In the genomic region with DNA sequence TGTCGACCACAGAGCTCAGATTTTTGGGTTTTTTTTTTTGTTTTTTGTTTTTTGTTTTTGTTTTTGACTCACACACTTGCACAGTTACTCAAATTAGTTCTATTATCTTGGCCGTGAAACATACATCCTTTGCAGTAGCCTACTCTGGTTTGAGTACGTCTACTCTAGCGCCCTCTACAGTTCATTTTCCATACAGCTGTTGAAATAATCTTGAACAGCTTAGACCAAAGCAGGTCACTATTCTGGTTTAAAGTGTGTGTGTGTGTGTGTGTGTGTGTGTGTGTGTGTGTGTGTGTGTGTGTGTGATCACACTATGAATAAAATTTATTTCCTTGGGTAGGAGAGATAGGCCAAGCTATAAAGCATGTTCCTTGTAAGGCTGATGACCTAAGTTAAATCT, we compare ENCODE assay signal across 8 mouse cellular contexts. TPM values are rescaled to one million over a fixed set of nuclear protein-coding genes. Genes with fewer than 3 reads are reported as not detected.
A peak's percentile ranks its signal among the peaks of the same experiment; 100 is the strongest.
DNase-seq lines count a peak whose midpoint lies in the region; ATAC-seq and TF ChIP-seq lines count a peak whose summit lies in the region.

No protein-coding gene starts in this region.

- peaks cover 1% of the 10 kb centered on the region; the same call in 1 of the 2 replicates for H3K4me1 ChIP-seq in heart, adult 2 months (ENCODE audit: control insufficient read depth, insufficient read depth, low read length)
- H3K4me1 ChIP-seq in midbrain, embryonic 11.5 days (ENCODE audit: control insufficient read depth, insufficient read depth, low read length) = peaks cover 6% of the 10 kb centered on the region; the same call in 1 of the 2 replicates
- H3K4me1 ChIP-seq in midbrain, embryonic 13.5 days (replicated peaks) = peaks cover 5% of the 10 kb centered on the region

- H3K79me2 ChIP-seq in heart, adult 2 months (replicated peaks; ENCODE audit: control insufficient read depth, insufficient read depth, low read length) = no peaks in the 10 kb centered on the region

- no peak for TF ChIP-seq EP300 in heart, adult 2 months (IDR thresholded peaks at IDR 0.05; ENCODE audit: insufficient read depth, low read depth, low read length)

- WGBS in heart, adult 2 months = 25% methylated on average over 4 of the region's 4 CpGs
- 38% methylated on average over 4 of the region's 4 CpGs for WGBS in midbrain, embryonic 11.5 days
- 39% methylated on average over 4 of the region's 4 CpGs for WGBS in midbrain, embryonic 13.5 days

- H3K9ac ChIP-seq in heart, adult 2 months (ENCODE audit: low read depth, low read length) = no peak overlapping the region
- no peak overlapping the region for H3K9ac ChIP-seq in midbrain, embryonic 11.5 days (ENCODE audit: low read length)
- no peak overlapping the region for H3K9ac ChIP-seq in midbrain, embryonic 13.5 days (replicated peaks)

- no peaks in the 10 kb centered on the region for H3K36me3 ChIP-seq in heart, adult 2 months (ENCODE audit: control insufficient read depth, insufficient read depth, low read length)
- no peaks in the 10 kb centered on the region for H3K36me3 ChIP-seq in midbrain, embryonic 11.5 days (ENCODE audit: control insufficient read depth, insufficient read depth, low read length)
- no peaks in the 10 kb centered on the region for H3K36me3 ChIP-seq in midbrain, embryonic 13.5 days

- H3K4me3 ChIP-seq in heart, adult 2 months = no peak overlapping the region
- H3K4me3 ChIP-seq in midbrain, embryonic 11.5 days (ENCODE audit: low read depth, low read length) = no peak overlapping the region
- H3K4me3 ChIP-seq in midbrain, embryonic 13.5 days (replicated peaks) = no peak overlapping the region

- no peaks in the 10 kb centered on the region for H3K9me3 ChIP-seq in midbrain, embryonic 11.5 days (ENCODE audit: control insufficient read depth, low read length)
- H3K9me3 ChIP-seq in midbrain, embryonic 13.5 days = no peaks in the 10 kb centered on the region

- H3K4me2 ChIP-seq in midbrain, embryonic 11.5 days = no peak overlapping the region
- H3K4me2 ChIP-seq in midbrain, embryonic 13.5 days (replicated peaks) = no peak overlapping the region

- H3K27me3 ChIP-seq in heart, adult 2 months (ENCODE audit: control insufficient read depth, insufficient read depth, low read length) = no peaks in the 10 kb centered on the region
- H3K27me3 ChIP-seq in midbrain, embryonic 11.5 days (ENCODE audit: control insufficient read depth, insufficient read depth, low read length) = no peaks in the 10 kb centered on the region; the same call in 1 of the 2 replicates
- H3K27me3 ChIP-seq in midbrain, embryonic 13.5 days = peaks cover 25% of the 10 kb centered on the region

- DNase-seq in heart, adult 2 months = no peak
- DNase-seq in heart, postnatal 10 days = no peak
- peak; percentile 78 for DNase-seq in midbrain, embryonic 11.5 days (ENCODE audit: low spot score, missing footprints)
- peak; percentile 47 for DNase-seq in R1 (ENCODE audit: low read depth, low spot score)
- DNase-seq in naive thymus-derived CD4-positive, alpha-beta T cell, adult 2 months (ENCODE audit: low read depth) = peak; percentile 29
- DNase-seq in adrenal gland, postnatal 36 days = no peak
- DNase-seq in right cerebral cortex, postnatal 10 days (ENCODE audit: low spot score in 2 of 2) = no peak

- TF ChIP-seq CTCF in heart, adult 2 months (IDR thresholded peaks at IDR 0.05) = peak; percentile 41

- no peak overlapping the region for H3K27ac ChIP-seq in heart, adult 2 months
- H3K27ac ChIP-seq in midbrain, embryonic 11.5 days (ENCODE audit: low read depth, low read length) = no peak overlapping the region
- no peak overlapping the region for H3K27ac ChIP-seq in midbrain, embryonic 13.5 days

- TF ChIP-seq POLR2A in heart, adult 2 months (IDR thresholded peaks at IDR 0.05; ENCODE audit: insufficient read depth, low read depth, low read length) = no peak

- no peak for ATAC-seq in midbrain, embryonic 11.5 days (ENCODE audit: low FRiP score)
- no peak for ATAC-seq in midbrain, embryonic 13.5 days

- intact Hi-C loops in heart, adult 2 months (cut with DNase I) = no loop called here
- intact Hi-C loops in heart, postnatal 10 days (cut with DNase I) = no loop called here

RNA-seq across cellular contexts. Expression of a gene that starts 5.6 kb away (rescaled TPM):
- 1 to 10 TPM; 2.2 to 3.1 TPM for total RNA-seq in heart, adult 2 months (2021)
- 2.0 and 2.9 TPM in 2 replicates for polyA plus RNA-seq in heart, adult 2 months (2012; rRNA removed)
- total RNA-seq in heart, postnatal 10 days (2021) = 10 to 100 TPM in 1 of 2 experiments, 1 to 10 TPM in 1; 9.8 to 10.8 TPM
- 3.3 and 3.8 TPM in 2 replicates for polyA plus RNA-seq in midbrain, embryonic 11.5 days (2014; fragmentation: Nextera tagmentation; extraction: Ambion mirVana)
- 0.70 and 0.98 TPM in 2 replicates for polyA plus RNA-seq in midbrain, embryonic 13.5 days (2015; fragmentation: Nextera tagmentation; extraction: Ambion mirVana)
- total RNA-seq in adrenal gland, postnatal 36 days (2021) = under 1 TPM; 0.69 to 0.83 TPM

RNA-seq across cellular contexts. Expression of a gene that starts 39.2 kb away (rescaled TPM):
- total RNA-seq in heart, adult 2 months (2021) = 1 to 10 TPM; 3.3 to 3.6 TPM
- polyA plus RNA-seq in heart, adult 2 months (2012; rRNA removed) = 2.0 and 2.6 TPM in 2 replicates
- total RNA-seq in heart, postnatal 10 days (2021) = 1 to 10 TPM; 4.6 to 5.3 TPM
- polyA plus RNA-seq in midbrain, embryonic 11.5 days (2014; fragmentation: Nextera tagmentation; extraction: Ambion mirVana) = 18.0 and 18.9 TPM in 2 replicates
- 11.9 and 12.7 TPM in 2 replicates for polyA plus RNA-seq in midbrain, embryonic 13.5 days (2015; fragmentation: Nextera tagmentation; extraction: Ambion mirVana)
- total RNA-seq in adrenal gland, postnatal 36 days (2021) = 10 to 100 TPM; 10.3 to 11.4 TPM

Comparison
In these comparisons a context has a peak if more than half of its experiments do, and no peak if none do; other contexts are left out.
1. DNase-seq: peak in midbrain, embryonic 11.5 days (single experiment), R1 (single experiment) and naive thymus-derived CD4-positive, alpha-beta T cell, adult 2 months (single experiment); none in heart, adult 2 months (0 of 2), heart, postnatal 10 days (0 of 2), adrenal gland, postnatal 36 days (0 of 2) and right cerebral cortex, postnatal 10 days (0 of 2).